Mouse (Mus musculus): ENCODE measurements around the gene Sirt1.
"Not testable (repeated sequence)": the region's sequence is repeated elsewhere in the genome, so short reads cannot be mapped to it uniquely, and the experiment has no call there.

The Sirt1 gene

DNA sequence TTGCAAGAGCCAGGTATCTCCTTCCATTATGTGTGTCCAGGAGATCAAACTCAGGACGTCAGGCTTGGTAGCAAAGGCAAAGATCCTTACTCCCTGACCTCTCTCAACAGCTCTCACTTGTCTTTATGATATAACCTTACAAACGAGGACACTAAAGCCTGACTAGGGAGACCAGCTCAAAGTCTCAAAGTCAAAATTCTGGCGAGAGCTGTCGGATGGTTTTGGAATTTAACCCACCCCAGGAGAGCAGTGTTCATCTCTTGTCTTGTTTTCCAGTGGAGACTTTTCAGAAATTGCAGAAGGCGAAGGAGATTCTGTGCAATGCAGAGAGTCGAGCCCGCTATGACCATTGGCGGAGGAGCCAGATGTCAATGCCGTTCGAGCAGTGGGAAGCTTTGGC lies 15.5 kb upstream of the Sirt1 start:
- in situ Hi-C loops (cut with MboI; ENCODE audit: low sequenced_read_pairs) = no loop called here

GRCm38 (mm10) chr10:63388948-63389347 lies 7.4 kb upstream of the Sirt1 start:
- in situ Hi-C loops (cut with MboI; ENCODE audit: low sequenced_read_pairs) = no loop called here

DNA sequence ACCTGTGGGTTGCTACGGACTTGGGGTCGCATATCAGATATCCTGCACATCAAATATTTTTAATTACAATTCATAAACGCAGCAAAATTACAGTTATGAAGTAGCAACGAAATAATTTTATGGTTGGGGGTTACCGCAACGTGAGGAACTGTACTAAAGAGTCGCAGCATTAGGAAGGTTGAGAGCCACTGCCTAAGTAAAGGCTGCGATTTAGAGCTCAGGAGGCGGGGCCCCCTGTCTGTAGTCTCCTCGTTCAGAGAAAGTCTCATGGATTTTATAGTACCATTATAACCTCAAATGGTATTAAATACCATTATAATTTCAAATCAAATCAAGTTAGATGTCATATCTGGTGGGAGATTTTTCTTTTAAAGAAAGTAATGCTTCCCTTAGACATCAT lies 5.5 kb upstream of the Sirt1 start:
- in situ Hi-C loops (cut with MboI; ENCODE audit: low sequenced_read_pairs) = no loop called here

- in situ Hi-C loops (cut with MboI; ENCODE audit: low sequenced_read_pairs) = no loop called here
Observed at GRCm38 (mm10) chr10:63386444-63386843, 4.9 kb upstream of the Sirt1 start.

- in situ Hi-C loops (cut with MboI; ENCODE audit: low sequenced_read_pairs) = not testable (repeated sequence)
Observed at GRCm38 (mm10) chr10:63385897-63386296, 4.4 kb upstream of the Sirt1 start.

DNA sequence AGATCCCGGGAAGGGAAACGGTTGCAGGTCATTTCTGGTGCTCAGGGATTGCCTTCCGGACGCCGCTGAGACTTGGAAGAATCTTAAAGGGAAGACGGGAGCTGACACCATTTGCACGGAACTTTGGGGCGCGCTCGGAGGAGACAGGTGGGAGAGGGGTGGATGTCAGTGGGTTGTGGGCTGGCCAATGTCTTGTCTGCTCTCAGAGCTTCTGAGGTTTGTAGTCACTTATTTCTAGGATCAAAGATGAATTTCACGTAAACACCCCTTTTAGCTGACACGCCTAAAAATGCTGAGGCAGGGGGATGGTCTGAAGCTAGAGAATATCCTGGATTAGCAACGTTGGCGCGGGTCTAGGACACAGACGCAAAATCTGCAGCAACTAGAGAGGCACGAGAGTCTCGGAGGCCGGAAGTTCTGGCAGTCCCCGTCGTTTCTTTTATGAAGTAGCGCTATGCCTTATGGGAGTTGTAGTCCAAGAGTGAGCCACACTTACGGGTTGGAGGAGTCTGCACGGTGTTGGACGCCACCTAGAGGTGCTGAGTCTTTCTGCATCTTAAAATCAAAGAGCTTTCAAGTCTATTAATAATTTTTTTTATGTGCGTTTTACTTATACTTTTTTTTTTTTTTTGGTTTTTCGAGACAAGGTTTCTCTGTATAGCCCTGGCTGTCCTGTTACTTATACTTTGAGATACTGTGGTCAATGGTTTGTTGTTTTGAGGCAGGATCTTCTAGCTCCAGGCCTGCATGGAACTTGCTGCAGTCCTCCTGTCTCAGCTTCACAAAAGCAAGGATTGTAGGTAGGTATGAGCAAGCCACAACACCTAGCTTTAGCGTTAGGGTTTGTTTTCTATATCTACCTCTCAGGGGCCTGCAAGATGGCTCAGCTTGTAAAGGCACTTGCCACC lies 1.1 kb upstream of the Sirt1 start, which contains the start of gene Dnajc12:
Dnajc12 (plus strand) TSS at position 72 of the 908 bp plus-strand sequence.
- in situ Hi-C loops (cut with MboI; ENCODE audit: low sequenced_read_pairs) = no loop called here

GRCm38 (mm10) chr10:63378948-63379680 lies 2.4 kb downstream of the Sirt1 start:
- in situ Hi-C loops (cut with MboI; ENCODE audit: low sequenced_read_pairs) = loop anchor here (10.0 kb wide), 1 partner anchor 64 kb away; no protein-coding TSS in a partner anchor

DNA sequence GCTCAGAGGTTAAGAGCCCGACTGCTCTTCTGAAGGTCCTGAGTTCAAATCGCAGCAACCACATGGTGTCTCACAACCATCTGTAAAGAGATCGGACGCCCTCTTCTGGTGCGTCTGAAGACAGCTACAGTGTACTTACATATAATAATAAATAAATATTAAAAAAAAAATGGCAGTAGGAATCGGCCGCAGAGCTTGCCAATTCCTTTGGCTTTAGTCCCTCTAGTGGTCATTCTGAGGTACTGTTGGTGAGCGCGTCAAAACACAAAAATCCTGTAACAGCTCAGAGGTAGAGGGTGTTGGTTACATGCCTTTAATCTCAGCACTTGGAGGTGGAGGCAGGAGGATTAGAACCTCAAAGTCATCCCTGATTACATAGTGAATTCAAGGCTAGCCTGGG lies 4.0 kb downstream of the Sirt1 start:
- in situ Hi-C loops (cut with MboI; ENCODE audit: low sequenced_read_pairs) = loop anchor here (10.0 kb wide), 1 partner anchor 63 kb away; no protein-coding TSS in a partner anchor

GRCm38 (mm10) chr10:63376303-63376702 lies 5.2 kb downstream of the Sirt1 start:
- in situ Hi-C loops (cut with MboI; ENCODE audit: low sequenced_read_pairs) = loop anchor here (10.0 kb wide), 1 partner anchor 62 kb away; no protein-coding TSS in a partner anchor

DNA sequence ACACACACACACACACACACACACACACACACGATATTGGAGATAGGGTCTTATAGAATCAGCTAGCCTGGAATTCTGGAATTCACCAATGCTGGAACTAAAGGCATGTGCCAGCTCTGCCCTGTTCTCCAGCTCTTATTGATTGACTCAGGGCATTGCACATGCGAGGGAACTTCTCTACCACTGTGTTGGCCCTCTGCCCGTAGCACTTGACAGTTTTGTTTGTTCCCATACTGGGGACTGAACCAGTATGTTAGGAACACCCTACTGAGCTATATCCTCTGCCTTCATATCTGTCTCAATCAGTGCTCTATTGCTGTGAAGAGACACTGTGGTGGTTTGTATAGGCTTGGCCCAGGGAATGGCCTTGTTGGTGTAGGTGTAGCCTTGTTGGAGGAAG lies 13.5 kb downstream of the Sirt1 start:
- in situ Hi-C loops (cut with MboI; ENCODE audit: low sequenced_read_pairs) = no loop called here

- in situ Hi-C loops (cut with MboI; ENCODE audit: low sequenced_read_pairs) = no loop called here
Observed at GRCm38 (mm10) chr10:63367386-63367785, 14.1 kb downstream of the Sirt1 start.

- in situ Hi-C loops (cut with MboI; ENCODE audit: low sequenced_read_pairs) = no loop called here
Observed at GRCm38 (mm10) chr10:63365918-63366455, 15.5 kb downstream of the Sirt1 start.

GRCm38 (mm10) chr10:63360502-63360901 lies 21.0 kb downstream of the Sirt1 start:
- in situ Hi-C loops (cut with MboI; ENCODE audit: low sequenced_read_pairs) = no loop called here

- in situ Hi-C loops (cut with MboI; ENCODE audit: low sequenced_read_pairs) = no loop called here
Observed at GRCm38 (mm10) chr10:63352111-63352510, 29.4 kb downstream of the Sirt1 start.

DNA sequence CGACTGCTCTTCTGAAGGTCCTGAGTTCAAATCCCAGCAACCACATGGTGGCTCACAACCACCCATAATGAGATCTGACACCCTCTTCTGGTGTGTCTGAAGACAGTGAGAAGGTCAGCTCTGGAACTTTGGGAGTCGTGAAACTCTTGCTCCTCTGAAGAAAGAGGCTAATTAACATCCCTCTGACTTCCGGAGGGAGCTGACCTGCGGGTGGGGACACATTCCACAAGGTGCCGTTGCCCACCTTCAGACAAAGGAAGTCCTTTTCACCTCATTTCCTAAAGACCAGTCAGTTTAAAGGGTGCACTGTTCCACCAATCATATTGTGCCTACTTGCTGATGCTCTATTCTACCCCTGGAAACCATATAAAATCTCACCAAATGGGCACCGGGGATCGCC lies 30.4 kb downstream of the Sirt1 start:
- in situ Hi-C loops (cut with MboI; ENCODE audit: low sequenced_read_pairs) = not testable (repeated sequence)

GRCm38 (mm10) chr10:63350666-63351065 lies 30.8 kb downstream of the Sirt1 start:
- in situ Hi-C loops (cut with MboI; ENCODE audit: low sequenced_read_pairs) = no loop called here

DNA sequence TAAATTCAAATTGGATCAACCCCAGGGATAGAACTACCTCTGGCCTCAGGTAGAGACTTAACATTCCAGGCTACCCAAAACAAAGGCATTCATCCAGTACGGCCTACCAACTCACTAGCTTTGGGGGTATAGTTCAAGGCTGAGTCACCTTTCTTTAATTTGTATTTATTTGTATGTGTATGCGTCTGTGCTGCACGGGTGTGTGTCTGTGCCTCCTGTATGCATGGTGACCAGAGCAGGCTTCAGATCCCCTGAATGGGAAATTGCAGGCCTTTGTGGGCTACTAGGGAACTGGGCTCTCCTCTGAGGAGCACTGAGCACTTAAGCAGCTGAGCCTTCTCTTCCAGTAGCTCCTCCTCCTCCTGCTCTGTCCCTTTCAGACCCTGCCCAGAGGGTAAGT lies 33.2 kb downstream of the Sirt1 start:
- in situ Hi-C loops (cut with MboI; ENCODE audit: low sequenced_read_pairs) = no loop called here

DNA sequence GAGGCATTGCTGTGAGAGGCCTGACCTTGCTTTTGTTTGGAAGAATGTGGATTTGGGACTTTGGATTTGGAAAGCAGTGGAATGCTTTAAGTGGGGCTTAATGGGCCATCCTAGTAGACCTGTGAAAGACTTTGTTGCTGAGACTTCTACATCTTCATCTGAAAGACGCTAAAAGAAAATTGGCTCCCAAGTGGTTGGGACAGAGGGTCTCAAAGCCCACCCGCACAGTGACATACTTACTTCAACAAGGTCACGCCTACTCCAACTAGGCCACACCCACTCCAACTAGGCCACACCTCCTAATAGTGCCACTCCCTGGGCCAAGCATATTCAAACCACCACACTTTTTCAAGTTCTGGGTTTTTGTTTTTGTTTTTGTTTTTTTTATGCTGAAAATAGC lies 36.8 kb downstream of the Sirt1 start:
- in situ Hi-C loops (cut with MboI; ENCODE audit: low sequenced_read_pairs) = no loop called here

DNA sequence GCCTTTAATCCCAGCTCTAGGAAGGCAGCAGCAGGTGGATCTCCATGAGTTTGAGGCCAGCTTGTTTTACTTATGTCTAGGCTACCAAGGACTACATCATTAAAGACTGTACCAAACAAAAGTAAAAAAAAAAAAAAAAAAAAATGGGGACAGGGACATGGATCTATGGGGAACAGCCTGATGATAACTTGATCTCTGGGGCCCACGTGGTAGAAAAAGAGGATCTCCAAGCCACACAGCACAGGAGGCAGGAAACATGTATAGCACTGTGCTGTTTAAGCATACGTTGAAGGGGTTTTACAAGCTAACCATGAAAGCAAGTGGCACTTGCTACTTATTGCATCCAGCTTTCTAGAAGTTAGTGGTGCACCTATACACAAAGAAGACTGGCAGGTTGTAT lies 40.2 kb downstream of the Sirt1 start:
- in situ Hi-C loops (cut with MboI; ENCODE audit: low sequenced_read_pairs) = no loop called here

GRCm38 (mm10) chr10:63338914-63339643 lies 42.4 kb downstream of the Sirt1 start:
- in situ Hi-C loops (cut with MboI; ENCODE audit: low sequenced_read_pairs) = no loop called here

Measured in CH12F3 (cell line).